Mouse (Mus musculus) erythroblast, embryonic 14.5 days (primary cell): ENCODE measurements around the gene Slc22a4. TPM values are rescaled to one million over a fixed set of nuclear protein-coding genes. Genes with fewer than 3 reads are reported as not detected.

Experiments
- H3K27me3 ChIP-seq: 2 replicates; pipeline ENCODE4 v1.6.1; 2012; ENCODE audit warnings: inconsistent platforms; ENCODE audit not compliant: control insufficient read depth
- H3K36me3 ChIP-seq: 2 replicates; pipeline ENCODE4 v1.6.1; 2012; ENCODE audit warnings: mild to moderate bottlenecking, inconsistent platforms; ENCODE audit not compliant: control insufficient read depth
- H3K4me1 ChIP-seq: 2 replicates; pipeline ENCODE4 v1.6.1; 2012; ENCODE audit warnings: inconsistent platforms; ENCODE audit not compliant: control insufficient read depth
- H3K4me3 ChIP-seq: replicated peaks from 2 replicates; pipeline ENCODE3; 2012; ENCODE audit warnings: moderate library complexity, mild to moderate bottlenecking, inconsistent platforms
- H3K9me3 ChIP-seq: 2 replicates; pipeline ENCODE4 v1.6.1; 2012; ENCODE audit warnings: low read length, inconsistent platforms, mixed read lengths; ENCODE audit not compliant: control insufficient read depth
- GATA1 ChIP-seq: IDR thresholded peaks from 2 replicates; pipeline ENCODE4 v1.6.1; 2012; ENCODE audit warnings: low read length, inconsistent platforms, mixed read lengths
- TAL1 ChIP-seq: IDR thresholded peaks from 3 replicates; pipeline ENCODE4 v1.6.1; 2012; ENCODE audit warnings: low read length, inconsistent platforms, mixed read lengths
- polyA plus RNA-seq: library from polyadenylated mRNA; stranded (reverse); fragments of >175 nt; gene quantifications from 2 replicates; pipeline ENCODE4 v1.2.3, GENCODE M21; 2012

The Slc22a4 gene
- polyA plus RNA-seq, 1 experiment, result 12.5 TPM

DNA sequence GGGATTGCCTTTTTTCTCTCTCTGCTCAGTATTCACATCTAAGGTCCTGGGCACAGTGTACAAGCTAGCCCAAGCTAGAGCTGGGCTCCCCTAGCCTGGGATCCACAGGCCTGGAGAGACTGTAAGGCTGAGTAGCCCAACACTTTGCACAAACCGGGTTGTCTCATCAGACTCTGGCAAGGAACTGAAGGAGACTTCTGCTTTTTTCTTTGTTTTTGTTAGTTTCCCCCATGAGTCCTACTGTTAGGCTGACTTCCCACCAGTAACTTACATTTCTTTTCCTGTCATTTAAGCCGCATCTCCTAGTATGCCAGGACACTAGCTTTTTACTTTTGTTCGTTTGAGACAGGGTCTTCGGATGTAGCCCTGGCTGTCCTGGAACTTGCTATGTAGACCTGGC is 1.1 kb upstream of the Slc22a4 start:
- peaks cover 47% of the 10 kb centered on the region for H3K4me1 ChIP-seq
- H3K9me3 ChIP-seq, result no peaks in the 10 kb centered on the region; the same call in 1 of the 2 replicates
- H3K27me3 ChIP-seq, result no peaks in the 10 kb centered on the region; the same call in 1 of the 2 replicates
- H3K4me3 ChIP-seq, result peak overlapping the region; percentile 74
- TF ChIP-seq GATA1 (no peak), TAL1 (no peak)
- peaks cover 41% of the 10 kb centered on the region for H3K36me3 ChIP-seq

GRCm38 (mm10) chr11:54027131-54028043 is 503 bp downstream of the Slc22a4 start:
- TF ChIP-seq GATA1, result no peak
- TF ChIP-seq TAL1, result no peak
- H3K9me3 ChIP-seq, result no peaks in the 10 kb centered on the region; the same call in 1 of the 2 replicates
- H3K36me3 ChIP-seq, result peaks cover 57% of the 10 kb centered on the region
- peak overlapping the region; percentile 74 for H3K4me3 ChIP-seq
- no peaks in the 10 kb centered on the region; the same call in 1 of the 2 replicates for H3K27me3 ChIP-seq
- H3K4me1 ChIP-seq, result peaks cover 64% of the 10 kb centered on the region

DNA sequence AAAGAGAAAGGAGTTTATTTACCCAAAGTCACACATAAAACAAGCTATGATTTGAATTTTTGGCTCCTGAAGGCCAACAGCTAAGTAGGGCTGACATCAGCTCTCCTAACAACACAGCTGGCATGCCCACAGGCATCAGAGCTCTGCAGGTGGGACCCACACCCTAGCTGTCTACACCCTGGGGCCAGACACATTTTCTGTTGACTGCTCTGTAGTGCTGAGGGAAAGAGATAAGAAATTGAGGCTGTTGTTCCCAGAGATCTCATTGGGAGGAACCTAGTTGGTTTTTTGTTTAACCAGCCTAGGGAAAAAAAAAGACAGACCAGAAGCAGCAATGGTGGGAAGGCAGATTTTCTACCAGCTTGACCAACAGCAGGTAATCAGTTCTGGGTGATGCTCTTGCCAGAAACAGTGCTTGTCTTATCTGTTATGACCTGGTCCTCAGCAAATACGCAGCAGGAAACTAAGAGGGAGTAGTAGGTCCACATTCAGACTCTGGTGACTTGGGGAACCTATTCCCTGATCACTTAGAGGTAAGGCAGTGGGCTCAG is 1.3 kb downstream of the Slc22a4 start:
- Histone ChIP-seq H3K9me3 (no peaks in the 10 kb centered on the region; the same call in 1 of the 2 replicates), H3K27me3 (no peaks in the 10 kb centered on the region; the same call in 1 of the 2 replicates), H3K4me1 (peaks cover 72% of the 10 kb centered on the region), H3K4me3 (peak overlapping the region; percentile 74), H3K36me3 (peaks cover 65% of the 10 kb centered on the region)
- TF ChIP-seq TAL1 (peak; percentile 93), GATA1 (peak; percentile 97)

- Histone ChIP-seq H3K27me3 (no peaks in the 10 kb centered on the region), H3K4me3 (peak overlapping the region; percentile 74), H3K9me3 (no peaks in the 10 kb centered on the region), H3K36me3 (peaks cover 97% of the 10 kb centered on the region), H3K4me1 (peaks cover 76% of the 10 kb centered on the region)
- no peak for TF ChIP-seq GATA1
- TF ChIP-seq TAL1, result no peak
Measured at GRCm38 (mm10) chr11:54021396-54022093, 6.3 kb downstream of the Slc22a4 start.

- Histone ChIP-seq H3K4me1 (peaks cover 66% of the 10 kb centered on the region), H3K4me3 (peak overlapping the region; percentile 13), H3K36me3 (peaks cover 97% of the 10 kb centered on the region), H3K9me3 (no peaks in the 10 kb centered on the region), H3K27me3 (no peaks in the 10 kb centered on the region)
- no peak for TF ChIP-seq TAL1
- no peak for TF ChIP-seq GATA1
Measured at GRCm38 (mm10) chr11:54018893-54019732, 8.8 kb downstream of the Slc22a4 start.

- TF ChIP-seq TAL1, result no peak
- no peak for TF ChIP-seq GATA1
- no peaks in the 10 kb centered on the region for H3K9me3 ChIP-seq
- H3K27me3 ChIP-seq, result no peaks in the 10 kb centered on the region
- peaks cover 97% of the 10 kb centered on the region for H3K36me3 ChIP-seq
- H3K4me3 ChIP-seq, result no peak overlapping the region
- peaks cover 62% of the 10 kb centered on the region for H3K4me1 ChIP-seq
Measured at GRCm38 (mm10) chr11:54017596-54017995, 10.3 kb downstream of the Slc22a4 start.

GRCm38 (mm10) chr11:54016051-54016450 is 11.8 kb downstream of the Slc22a4 start:
- Histone ChIP-seq H3K4me1 (peaks cover 60% of the 10 kb centered on the region), H3K9me3 (no peaks in the 10 kb centered on the region), H3K36me3 (peaks cover 97% of the 10 kb centered on the region), H3K4me3 (no peak overlapping the region), H3K27me3 (no peaks in the 10 kb centered on the region)
- TF ChIP-seq GATA1, result no peak
- TF ChIP-seq TAL1, result no peak

- Histone ChIP-seq H3K36me3 (peaks cover 99% of the 10 kb centered on the region), H3K4me1 (peaks cover 64% of the 10 kb centered on the region), H3K4me3 (no peak overlapping the region), H3K27me3 (no peaks in the 10 kb centered on the region), H3K9me3 (no peaks in the 10 kb centered on the region)
- TF ChIP-seq TAL1, result no peak
- TF ChIP-seq GATA1, result no peak
Measured at GRCm38 (mm10) chr11:54012961-54013360, 14.9 kb downstream of the Slc22a4 start.
